Mouse (Mus musculus) MEL-GATA-1-ER (cell line): Measurements from ENCODE around the gene Mrvi1.

Experiments used
- DNase-seq: peaks from one replicate; pipeline ENCODE4 v3.0.0-alpha.2; 2012; ENCODE audit warnings: low read depth; ENCODE audit errors: extremely low read depth

Mrvi1 gene

GRCm38 (mm10) chr7:110982053-110982705 lies at the start of gene Mrvi1:
Mrvi1 (minus strand) TSS chr7:110982461.
- DNase-seq = no peak

GRCm38 (mm10) chr7:111029046-111029553 lies 46.8 kb upstream of the Mrvi1 start:
- DNase-seq = peak; percentile 5

- DNase-seq = peak; percentile 70
These were observed 46.2 kb upstream of the Mrvi1 start, which contains the start of gene Ctr9 for GRCm38 (mm10) chr7:111028281-111029045. Ctr9 (plus strand) TSS chr7:111028951.

GRCm38 (mm10) chr7:111024912-111025311 lies 42.7 kb upstream of the Mrvi1 start:
- DNase-seq = no peak

DNA sequence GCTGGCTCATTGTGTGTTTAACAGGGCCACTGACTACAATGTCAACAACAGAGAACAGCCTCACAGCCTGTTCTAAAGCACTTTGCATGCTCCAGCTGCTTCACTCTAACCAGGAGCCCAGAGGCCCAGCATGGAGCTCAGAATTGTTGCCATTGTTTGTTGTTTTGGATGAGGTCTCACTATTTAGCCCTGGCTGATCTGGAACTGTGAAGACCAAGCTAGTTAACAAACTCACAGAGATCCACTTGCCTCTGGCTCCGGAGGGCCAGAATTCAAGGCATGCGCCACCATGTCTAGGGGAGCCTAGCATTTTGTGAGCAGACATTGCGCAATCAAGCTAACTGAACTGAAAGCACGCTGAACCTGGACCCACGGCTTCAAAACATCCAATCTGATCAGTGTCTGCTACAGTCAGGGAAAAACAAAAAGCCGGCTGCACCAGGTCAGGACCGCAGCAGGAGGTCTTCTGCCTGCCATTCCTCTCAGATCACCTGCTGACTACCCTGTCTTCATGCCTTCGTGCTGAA lies 41.9 kb upstream of the Mrvi1 start:
- DNase-seq = no peak

DNA sequence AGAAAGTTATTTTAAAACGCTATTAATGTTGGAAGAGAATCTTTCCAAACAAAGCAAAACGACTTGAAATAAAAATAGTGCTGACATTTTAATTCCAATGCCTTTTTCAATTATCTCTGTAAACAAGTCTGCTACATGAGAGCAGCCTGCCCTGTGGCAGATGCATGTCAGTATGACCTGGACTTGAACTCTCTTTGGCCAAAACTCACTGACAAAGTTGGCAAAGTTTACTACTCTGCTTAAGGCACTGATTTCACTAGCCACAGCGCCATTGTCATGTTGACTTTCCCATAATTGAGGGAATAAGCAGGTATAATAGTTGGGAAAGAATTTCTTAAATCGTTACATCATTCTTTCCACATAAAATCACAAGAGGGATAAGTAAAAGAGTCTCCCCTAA lies 38.6 kb upstream of the Mrvi1 start:
- no peak for DNase-seq

- DNase-seq = no peak
These were observed 34.7 kb upstream of the Mrvi1 start for GRCm38 (mm10) chr7:111016921-111017320.

DNA sequence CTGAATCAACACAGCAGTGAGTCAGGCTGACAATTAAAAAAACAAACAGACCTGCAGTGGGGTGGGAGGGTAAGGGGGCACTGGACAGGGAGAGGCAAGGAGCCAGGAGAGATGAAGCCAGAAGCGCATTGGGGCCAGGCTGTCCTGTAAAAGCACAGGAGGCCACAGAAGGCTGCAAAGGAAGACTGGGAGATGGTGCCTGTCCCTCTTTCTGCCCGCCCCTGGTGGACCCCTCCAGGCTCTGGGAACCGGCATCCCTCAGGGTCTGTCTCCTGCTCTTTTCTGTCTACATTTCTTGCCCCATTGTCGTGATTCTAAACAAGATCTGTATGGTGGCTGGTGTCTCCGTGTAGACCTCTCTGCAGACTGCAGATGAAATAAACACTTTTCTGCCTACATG lies 33.5 kb upstream of the Mrvi1 start:
- no peak for DNase-seq

- peak; percentile 78 for DNase-seq
These were observed 32.6 kb upstream of the Mrvi1 start for GRCm38 (mm10) chr7:111014893-111015292.

DNA sequence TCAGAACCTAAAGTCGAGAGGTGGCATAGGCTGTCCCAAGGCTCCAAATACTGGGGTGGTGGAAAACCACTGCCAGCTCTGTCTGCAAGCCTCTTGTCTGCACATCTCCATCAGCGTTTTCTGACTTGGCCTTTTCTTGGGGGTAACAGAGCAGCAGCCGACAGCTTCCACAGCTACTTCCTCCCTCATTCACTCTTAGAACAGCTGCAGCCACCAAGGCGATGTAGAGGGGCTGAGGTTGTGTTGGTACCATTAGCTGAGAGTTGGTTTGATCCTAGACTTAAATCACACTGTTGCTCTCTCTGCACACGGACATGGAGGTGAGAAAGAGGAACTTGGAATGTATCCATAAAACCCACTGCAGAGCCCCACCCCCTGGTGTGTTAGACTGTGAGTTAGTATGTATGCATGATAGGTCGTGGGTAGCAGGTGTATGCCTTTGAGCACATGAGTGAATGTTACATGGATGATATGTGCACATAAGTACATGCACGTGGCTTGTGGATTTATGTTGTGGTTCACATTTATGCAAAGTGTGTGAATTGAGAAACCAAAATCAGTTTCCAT lies 31.9 kb upstream of the Mrvi1 start:
- DNase-seq = peak; percentile 64

DNA sequence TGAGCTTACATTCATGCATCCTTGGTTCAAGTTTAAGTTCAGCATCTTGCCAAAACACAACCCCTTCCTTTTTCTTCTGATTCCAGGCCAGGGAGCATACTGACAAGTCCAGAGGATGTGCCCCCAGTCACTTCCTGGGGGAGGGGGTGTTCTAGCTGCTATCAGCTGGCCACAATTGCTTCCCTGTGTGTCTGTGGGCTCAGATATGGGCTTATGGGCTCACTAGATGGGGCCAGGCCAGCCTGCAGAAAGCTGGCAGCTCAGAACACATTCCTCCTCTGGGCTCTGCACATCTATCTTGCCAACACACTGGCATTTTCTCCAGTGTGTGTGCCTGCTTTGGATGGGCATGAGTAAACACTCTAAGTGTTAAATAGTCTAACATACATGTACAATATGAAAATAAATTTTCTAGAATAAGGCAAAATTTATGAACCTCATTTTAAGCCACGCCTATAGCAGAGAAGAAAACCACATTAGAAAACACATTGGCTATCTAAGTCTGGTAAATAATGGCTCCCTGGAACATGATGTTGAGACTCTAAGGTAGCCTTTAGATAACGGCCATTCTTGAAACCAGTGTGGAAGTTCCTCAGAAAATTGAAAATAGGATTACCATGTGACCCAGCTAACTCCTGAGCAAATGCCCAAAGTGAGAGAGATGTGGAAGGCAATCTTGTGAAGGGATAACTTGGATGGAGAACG lies 22.0 kb upstream of the Mrvi1 start:
- peak; percentile 96 for DNase-seq

GRCm38 (mm10) chr7:110998887-110999827 lies 16.9 kb upstream of the Mrvi1 start:
- DNase-seq = no peak

- no peak for DNase-seq
These were observed 8.9 kb upstream of the Mrvi1 start for GRCm38 (mm10) chr7:110991221-110991494.

- DNase-seq = no peak
These were observed 8.3 kb upstream of the Mrvi1 start for GRCm38 (mm10) chr7:110990356-110991220.

DNA sequence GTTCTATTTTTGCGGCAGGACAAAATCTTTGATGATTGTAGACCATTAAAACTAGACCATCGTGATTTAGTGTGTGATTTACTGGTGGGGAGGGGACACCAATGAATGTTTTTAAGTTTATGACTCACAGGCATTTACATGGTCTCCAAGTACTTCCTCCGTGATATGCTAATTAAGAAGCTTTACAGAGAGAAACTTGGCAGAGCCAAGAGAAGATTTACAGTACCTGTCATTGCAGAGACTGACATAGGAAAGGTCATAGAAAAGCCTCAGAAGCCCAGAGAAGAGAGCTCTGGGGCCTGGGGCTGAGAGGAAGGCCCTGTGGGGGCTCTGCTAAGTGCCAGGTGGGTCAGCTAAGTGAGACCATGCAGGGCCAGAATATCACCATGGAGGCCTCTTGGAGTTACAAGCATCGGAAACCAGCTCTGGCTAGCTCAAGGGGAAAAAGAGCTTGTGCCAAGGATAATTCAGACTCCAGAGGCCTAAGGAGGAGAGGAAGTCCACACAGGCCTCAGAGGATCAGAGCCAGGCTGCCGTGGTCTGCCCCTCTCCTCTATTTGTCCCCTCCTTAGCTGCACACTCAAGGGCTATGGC lies 7.1 kb upstream of the Mrvi1 start:
- DNase-seq = no peak

DNA sequence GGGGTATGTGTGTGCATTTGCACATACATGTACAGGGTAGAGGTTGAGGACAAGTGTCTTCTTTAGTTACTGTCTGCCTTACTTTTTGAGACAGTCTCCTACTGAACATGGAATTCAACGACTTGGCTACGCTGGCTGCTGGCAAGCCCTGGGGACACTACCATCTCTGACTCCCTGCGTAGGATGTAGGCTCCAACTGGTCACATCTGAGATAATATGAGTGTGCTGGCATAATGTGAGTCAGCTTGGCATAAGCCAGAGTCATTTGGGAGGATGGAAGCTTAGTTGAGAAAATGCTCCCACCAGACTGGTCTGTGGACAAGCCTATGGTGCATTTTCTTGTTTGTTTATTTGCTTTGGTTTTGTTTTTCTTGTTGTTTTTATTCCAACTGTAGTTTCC lies 5.8 kb upstream of the Mrvi1 start:
- no peak for DNase-seq

- no peak for DNase-seq
These were observed 3.5 kb upstream of the Mrvi1 start for GRCm38 (mm10) chr7:110985581-110986265.

DNA sequence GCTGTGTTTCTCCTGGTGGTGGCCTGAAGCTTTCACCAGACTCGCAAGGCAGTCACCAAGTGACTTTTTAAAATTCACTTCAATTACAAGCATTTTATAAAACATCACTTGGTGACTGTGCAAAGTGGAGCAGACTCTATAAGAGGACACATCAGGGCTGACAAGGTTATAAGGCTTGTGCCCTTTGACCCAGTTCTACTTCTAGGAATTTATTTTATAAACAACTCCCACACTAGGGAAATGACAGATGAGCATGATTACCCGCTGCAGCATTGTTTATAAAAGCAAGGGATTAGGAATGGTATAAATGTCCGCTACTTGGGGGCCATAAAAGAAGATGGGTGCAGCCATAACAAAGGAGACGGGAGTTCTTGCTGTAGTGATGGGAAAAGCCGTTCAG lies 1.4 kb upstream of the Mrvi1 start:
- DNase-seq = no peak

DNA sequence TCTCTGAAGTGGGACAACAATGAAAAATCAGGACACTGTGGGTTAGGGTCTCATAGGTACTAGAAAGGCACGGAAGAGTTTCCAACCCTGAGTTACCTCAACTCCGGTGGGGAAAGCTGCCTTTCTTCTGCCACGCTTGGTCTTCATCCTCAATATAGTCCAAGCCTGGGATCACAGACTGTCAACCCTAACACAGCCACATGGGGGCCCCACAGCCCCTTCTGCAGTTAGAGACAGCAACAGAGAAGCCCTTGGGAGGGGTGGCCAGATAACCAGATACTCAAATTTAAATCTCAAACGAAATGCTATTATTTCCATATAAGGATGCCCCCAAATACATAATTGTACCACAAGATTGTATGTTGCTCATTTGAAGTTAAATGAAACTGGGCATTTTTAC lies 503 bp upstream of the Mrvi1 start:
- DNase-seq = no peak
